Mouse (Mus musculus) embryonic facial prominence, embryonic 12.5 days (tissue): ENCODE data around the gene Tbl3. TPM values are rescaled to one million over a fixed set of nuclear protein-coding genes. Genes with fewer than 3 reads are reported as not detected.
A peak's percentile ranks its signal among the peaks of the same experiment; 100 is the strongest.
"Not testable (repeated sequence)": the region's sequence is repeated elsewhere in the genome, so short reads cannot be mapped to it uniquely, and the experiment has no call there.

Experiments used
- ATAC-seq: fragments of 200-750 bp; cut with Nextera tagmentation; 2 replicates; pipeline ENCODE4 v1.8.0; 2017; ENCODE audit not compliant: insufficient number of reproducible peaks, insufficient read depth, low FRiP score, low TSS enrichment
- H3K27ac ChIP-seq: fragments of 300-500 bp; sonication (generic); 2 replicates; pipeline ENCODE4 v1.5.1; 2016; ENCODE audit warnings: mild to moderate bottlenecking
- H3K27me3 ChIP-seq: fragments of 300-500 bp; sonication (generic); 2 replicates; pipeline ENCODE4 v1.6.1; 2016; ENCODE audit warnings: mild to moderate bottlenecking, moderate library complexity
- H3K36me3 ChIP-seq: fragments of 300-500 bp; sonication (generic); 2 replicates; pipeline ENCODE4 v1.6.1; 2016; ENCODE audit warnings: mild to moderate bottlenecking
- H3K4me1 ChIP-seq: fragments of 300-500 bp; sonication (generic); 2 replicates; pipeline ENCODE4 v1.6.1; 2016
- H3K4me2 ChIP-seq: fragments of 300-500 bp; sonication (generic); replicated peaks from 2 replicates; pipeline ENCODE4 v1.6.1; 2016; ENCODE audit warnings: mild to moderate bottlenecking, moderate library complexity
- H3K4me3 ChIP-seq: fragments of 300-500 bp; sonication (generic); 2 replicates; pipeline ENCODE4 v1.5.1; 2016; ENCODE audit warnings: mild to moderate bottlenecking
- H3K9ac ChIP-seq: fragments of 300-500 bp; sonication (generic); 2 replicates; pipeline ENCODE4 v1.6.1; 2016; ENCODE audit warnings: mild to moderate bottlenecking, moderate library complexity
- H3K9me3 ChIP-seq: fragments of 300-500 bp; sonication (generic); 2 replicates; pipeline ENCODE4 v1.6.1; 2016; ENCODE audit warnings: mild to moderate bottlenecking, moderate library complexity
- WGBS: fragments of 180-500 bp; shearing (Covaris S2); methylation state at CpG from one replicate; pipeline ENCODE4 v1.1.7; 2016; 5-methylcytosine and 5-hydroxymethylcytosine counted together
- polyA plus RNA-seq: library from polyadenylated mRNA; unstranded; fragments of >200 nt; fragmentation: Nextera tagmentation; extraction: Ambion mirVana; gene quantifications from 2 replicates; pipeline ENCODE4 v1.2.1, GENCODE M21; 2016

Tbl3 gene
- polyA plus RNA-seq, 1 experiment from 2014 or later, result 93.9 TPM

GRCm38 (mm10) chr17:24669545-24670245, 37.8 kb downstream of the Tbl3 start, which contains the start of gene Zfp598:
Gene Zfp598, plus strand, starts transcription at chr17:24669687.
- Histone ChIP-seq H3K9me3 (no peaks in the 10 kb centered on the region), H3K27me3 (no peaks in the 10 kb centered on the region), H3K27ac (peak within 1 kb of the TSS; percentile 82), H3K9ac (peak within 1 kb of the TSS; percentile 97), H3K4me1 (peaks cover 33% of the 10 kb centered on the region), H3K4me2 (peak within 1 kb of the TSS; percentile 83), H3K4me3 (peak within 1 kb of the TSS; percentile 98), H3K36me3 (no peaks in the 10 kb centered on the region)
- under 1% methylated on average over 78 of the region's 80 CpGs for WGBS
- peak; percentile 97 for ATAC-seq

- 0 out of 2 replicates have a peak, but pooled peaks have one; percentile 18 for ATAC-seq
- 10% methylated on average over 15 of the region's 15 CpGs for WGBS
- Histone ChIP-seq H3K4me2 (peak overlapping the region; percentile 83), H3K27ac (peak overlapping the region; percentile 82), H3K4me3 (peak overlapping the region; percentile 98), H3K9ac (peak overlapping the region; percentile 97), H3K4me1 (peaks cover 33% of the 10 kb centered on the region)
- H3K27me3 ChIP-seq, H3K9me3 ChIP-seq, H3K36me3 ChIP-seq: not testable (repeated sequence)
These were observed 38.3 kb downstream of the Tbl3 start for GRCm38 (mm10) chr17:24669214-24669544.

GRCm38 (mm10) chr17:24667416-24667815, 40.0 kb downstream of the Tbl3 start:
- Histone ChIP-seq H3K27me3 (no peaks in the 10 kb centered on the region), H3K9me3 (no peaks in the 10 kb centered on the region)
- no peak for ATAC-seq

GRCm38 (mm10) chr17:24667011-24667410, 40.4 kb downstream of the Tbl3 start:
- not testable (repeated sequence) for H3K27ac ChIP-seq, H3K9me3 ChIP-seq
- WGBS, result 67% methylated on average over 7 of the region's 7 CpGs

More at GRCm38 (mm10) chr17:24667416-24667815, 40.0 kb downstream of the Tbl3 start:
- Histone ChIP-seq H3K4me3 (no peak overlapping the region), H3K9ac (no peak overlapping the region), H3K36me3 (no peaks in the 10 kb centered on the region), H3K4me2 (no peak overlapping the region), H3K27ac (no peak overlapping the region), H3K4me1 (peaks cover 27% of the 10 kb centered on the region)
- 32% methylated on average over 6 of the region's 6 CpGs for WGBS

GRCm38 (mm10) chr17:24658017-24658758, 49.3 kb downstream of the Tbl3 start, which contains the start of gene Npw:
Gene Npw, minus strand, starts transcription at chr17:24658457.
- Histone ChIP-seq H3K4me3 (peak within 1 kb of the TSS; percentile 43), H3K4me1 (peaks cover 13% of the 10 kb centered on the region; the same call in 1 of the 2 replicates), H3K9me3 (no peaks in the 10 kb centered on the region), H3K27ac (no peak within 1 kb of the TSS), H3K36me3 (no peaks in the 10 kb centered on the region), H3K27me3 (peaks cover 45% of the 10 kb centered on the region), H3K9ac (peak within 1 kb of the TSS; percentile 57), H3K4me2 (peak within 1 kb of the TSS; percentile 85)
- ATAC-seq, result no peak; the same call in 1 of the 2 replicates
- 1% methylated on average over 47 of the region's 47 CpGs for WGBS

More at GRCm38 (mm10) chr17:24667011-24667410, 40.4 kb downstream of the Tbl3 start:
- H3K36me3 ChIP-seq, H3K4me2 ChIP-seq, ATAC-seq, H3K27me3 ChIP-seq, H3K9ac ChIP-seq, H3K4me3 ChIP-seq: not testable (repeated sequence)
- peaks cover 23% of the 10 kb centered on the region for H3K4me1 ChIP-seq

GRCm38 (mm10) chr17:24654969-24655368, 52.5 kb downstream of the Tbl3 start:
- H3K4me2 ChIP-seq, result no peak overlapping the region
- H3K27ac ChIP-seq, result no peak overlapping the region
- no peaks in the 10 kb centered on the region for H3K9me3 ChIP-seq
- no peak overlapping the region for H3K4me3 ChIP-seq
- WGBS, result 75% methylated on average over 4 of the region's 4 CpGs
- no peak for ATAC-seq
- H3K4me1 ChIP-seq, result peaks cover 16% of the 10 kb centered on the region
- H3K36me3 ChIP-seq, result no peaks in the 10 kb centered on the region
- H3K9ac ChIP-seq, result no peak overlapping the region
- peaks cover 35% of the 10 kb centered on the region for H3K27me3 ChIP-seq

GRCm38 (mm10) chr17:24653967-24654710, 53.3 kb downstream of the Tbl3 start:
- 5% methylated on average over 19 of the region's 19 CpGs for WGBS
- ATAC-seq, result no peak; the same call in 1 of the 2 replicates
- Histone ChIP-seq H3K9ac (no peak overlapping the region), H3K4me2 (peak overlapping the region; percentile 44), H3K36me3 (no peaks in the 10 kb centered on the region), H3K4me3 (peak overlapping the region; percentile 16), H3K4me1 (peaks cover 20% of the 10 kb centered on the region), H3K9me3 (no peaks in the 10 kb centered on the region), H3K27ac (no peak overlapping the region), H3K27me3 (peaks cover 29% of the 10 kb centered on the region)

- H3K4me1 ChIP-seq, result peaks cover 20% of the 10 kb centered on the region
- no peak for ATAC-seq
- H3K27ac ChIP-seq, result no peak overlapping the region
- no peak overlapping the region for H3K4me3 ChIP-seq
- no peaks in the 10 kb centered on the region for H3K9me3 ChIP-seq
- 79% methylated on average over 3 of the region's 3 CpGs for WGBS
- no peaks in the 10 kb centered on the region for H3K36me3 ChIP-seq
- 0 out of 2 replicates have a peak overlapping the region, but pooled peaks have one; percentile 12 for H3K9ac ChIP-seq
- peaks cover 6% of the 10 kb centered on the region for H3K27me3 ChIP-seq
- no peak overlapping the region for H3K4me2 ChIP-seq
These were observed 55.6 kb downstream of the Tbl3 start for GRCm38 (mm10) chr17:24651835-24652234.

- 76% methylated on average over 4 of the region's 4 CpGs for WGBS
- no peak for ATAC-seq
- H3K4me1 ChIP-seq, result peaks cover 20% of the 10 kb centered on the region
- peak overlapping the region; percentile 97; the same call in 1 of the 2 replicates for H3K4me2 ChIP-seq
- no peaks in the 10 kb centered on the region for H3K9me3 ChIP-seq
- peak overlapping the region; percentile 72; the same call in 1 of the 2 replicates for H3K4me3 ChIP-seq
- H3K9ac ChIP-seq, result no peak overlapping the region
- H3K27ac ChIP-seq, result no peak overlapping the region
- H3K36me3 ChIP-seq, result no peaks in the 10 kb centered on the region
- H3K27me3 ChIP-seq, result no peaks in the 10 kb centered on the region
These were observed 56.7 kb downstream of the Tbl3 start for GRCm38 (mm10) chr17:24650766-24651165.

GRCm38 (mm10) chr17:24650070-24650616, 57.3 kb downstream of the Tbl3 start, which contains the start of gene Slc9a3r2:
Gene Slc9a3r2, minus strand, starts transcription at chr17:24650327.
- WGBS, result under 1% methylated on average over 33 of the region's 41 CpGs
- ATAC-seq, result peak; percentile 54
- Histone ChIP-seq H3K4me2 (peak within 1 kb of the TSS; percentile 97), H3K9me3 (no peaks in the 10 kb centered on the region), H3K36me3 (no peaks in the 10 kb centered on the region), H3K27ac (peak within 1 kb of the TSS; percentile 66), H3K4me3 (peak within 1 kb of the TSS; percentile 72), H3K4me1 (peaks cover 22% of the 10 kb centered on the region), H3K27me3 (no peaks in the 10 kb centered on the region), H3K9ac (peak within 1 kb of the TSS; percentile 91)

- peak; percentile 23; the same call in 1 of the 2 replicates for ATAC-seq
- Histone ChIP-seq H3K9ac (peak overlapping the region; percentile 91), H3K4me3 (peak overlapping the region; percentile 72), H3K27ac (peak overlapping the region; percentile 66), H3K4me1 (peaks cover 27% of the 10 kb centered on the region), H3K27me3 (no peaks in the 10 kb centered on the region), H3K9me3 (no peaks in the 10 kb centered on the region), H3K36me3 (no peaks in the 10 kb centered on the region), H3K4me2 (peak overlapping the region; percentile 97)
- WGBS, result under 1% methylated on average over 35 of the region's 35 CpGs
These were observed 57.8 kb downstream of the Tbl3 start for GRCm38 (mm10) chr17:24649581-24650069.
